Mouse (Mus musculus) urinary bladder, postnatal 10 days (tissue): ENCODE measurements around the gene G0s2.

ENCODE experiments used
- DNase-seq: peaks from one replicate; pipeline ENCODE4 v3.0.0; 2022; ENCODE audit warnings: low spot score

Gene G0s2

GRCm38 (mm10) chr1:193272916-193273601, at the start of gene G0s2:
Gene G0s2, minus strand, starts transcription at chr1:193273217.
- DNase-seq, result peak; percentile 15

GRCm38 (mm10) chr1:193320398-193320797, 47.4 kb upstream of the G0s2 start:
- no peak for DNase-seq

GRCm38 (mm10) chr1:193319721-193320120, 46.7 kb upstream of the G0s2 start:
- no peak for DNase-seq

DNA sequence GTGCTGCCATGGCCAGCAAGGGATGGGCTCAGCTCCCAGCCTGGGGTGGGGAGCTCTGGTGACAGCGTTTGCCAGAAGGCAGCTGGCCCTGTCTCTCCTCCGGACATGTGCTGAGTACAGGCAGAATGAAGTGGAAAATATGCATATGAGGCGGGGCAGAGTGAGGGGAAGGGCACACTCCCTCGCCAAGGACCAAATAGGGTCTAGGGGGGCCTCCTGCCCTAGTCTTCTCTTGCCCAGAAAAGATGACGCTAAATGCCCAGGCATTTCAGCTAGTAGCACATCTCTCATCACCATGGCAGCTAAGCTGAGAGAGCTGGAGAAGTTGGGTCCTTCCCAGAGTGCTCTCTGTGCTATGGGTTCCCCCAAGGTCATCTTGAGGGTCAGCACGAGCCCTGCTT, 44.1 kb upstream of the G0s2 start:
- no peak for DNase-seq

DNA sequence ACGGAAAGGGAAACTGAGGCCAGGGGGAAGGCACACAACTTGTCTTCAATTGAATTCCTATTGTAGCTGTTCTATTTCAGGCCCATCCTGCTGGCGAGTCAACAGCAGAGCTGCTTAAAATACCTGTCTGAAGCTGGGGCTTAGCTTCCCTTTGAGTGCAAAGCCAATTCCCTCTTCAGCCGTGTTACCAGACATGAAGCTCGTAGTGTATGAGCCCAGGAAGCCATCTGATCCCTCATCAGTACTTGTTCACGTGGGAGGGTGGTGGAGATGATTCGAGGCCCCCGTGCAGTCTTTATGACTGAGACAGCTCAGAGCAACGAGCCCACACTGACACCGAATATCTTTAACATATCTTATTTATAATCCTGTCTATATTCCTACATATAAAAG, 43.3 kb upstream of the G0s2 start:
- DNase-seq, result no peak

GRCm38 (mm10) chr1:193315705-193316357, 42.8 kb upstream of the G0s2 start:
- peak; percentile 39 for DNase-seq

DNA sequence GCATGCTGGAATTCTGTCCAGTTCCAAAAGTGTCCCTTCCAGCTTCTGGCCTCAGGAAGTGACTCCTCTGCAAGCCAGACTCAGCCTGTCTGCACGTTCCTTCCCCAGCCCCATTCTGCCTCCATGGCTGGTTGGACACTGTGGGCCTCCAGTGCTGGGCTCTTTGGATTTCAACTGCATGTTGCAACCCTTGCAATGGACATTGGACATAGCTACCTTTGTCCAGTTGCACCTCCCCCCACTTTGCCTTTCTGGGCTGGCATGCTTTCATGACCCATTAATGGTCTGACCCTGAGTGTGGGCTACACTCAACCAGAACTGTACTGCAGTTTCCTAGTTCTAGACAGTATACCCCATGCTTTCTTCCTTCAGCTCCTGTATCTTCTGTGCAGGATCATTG, 38.6 kb upstream of the G0s2 start:
- DNase-seq, result no peak

DNA sequence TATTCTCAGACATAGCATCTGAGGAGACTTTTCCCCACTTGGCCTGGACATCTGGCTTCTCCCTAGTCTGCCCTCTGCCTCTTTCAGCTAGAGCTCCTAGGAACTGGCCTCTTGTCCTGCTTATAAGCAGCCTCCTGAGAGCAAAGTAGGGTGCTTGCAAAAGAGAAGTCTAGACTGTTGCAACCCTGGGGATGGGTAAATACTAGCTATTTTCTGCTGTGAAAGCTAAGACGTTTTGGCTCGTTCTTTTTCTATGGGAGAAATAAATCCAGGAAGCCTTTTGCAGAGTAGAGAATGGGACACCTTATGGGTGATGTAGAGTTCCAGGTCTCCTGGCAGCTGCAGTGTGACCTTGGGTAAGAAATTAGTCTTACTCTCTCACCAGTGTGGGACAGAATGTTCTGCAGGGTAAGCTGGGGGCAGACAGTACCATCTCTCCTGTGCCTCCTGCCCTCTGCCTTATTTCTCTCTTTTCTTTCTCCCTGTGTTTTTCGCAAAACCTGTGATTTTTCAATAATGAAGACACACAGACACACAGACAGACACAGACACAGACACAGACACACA, 37.6 kb upstream of the G0s2 start:
- no peak for DNase-seq

GRCm38 (mm10) chr1:193309785-193310518, 36.9 kb upstream of the G0s2 start:
- DNase-seq, result no peak

GRCm38 (mm10) chr1:193306832-193307231, 33.8 kb upstream of the G0s2 start:
- DNase-seq, result no peak

GRCm38 (mm10) chr1:193305386-193305785, 32.4 kb upstream of the G0s2 start:
- DNase-seq, result no peak

- no peak for DNase-seq
Observed at GRCm38 (mm10) chr1:193303096-193303495, 30.1 kb upstream of the G0s2 start.

GRCm38 (mm10) chr1:193302093-193302405, 29.0 kb upstream of the G0s2 start:
- DNase-seq, result no peak

DNA sequence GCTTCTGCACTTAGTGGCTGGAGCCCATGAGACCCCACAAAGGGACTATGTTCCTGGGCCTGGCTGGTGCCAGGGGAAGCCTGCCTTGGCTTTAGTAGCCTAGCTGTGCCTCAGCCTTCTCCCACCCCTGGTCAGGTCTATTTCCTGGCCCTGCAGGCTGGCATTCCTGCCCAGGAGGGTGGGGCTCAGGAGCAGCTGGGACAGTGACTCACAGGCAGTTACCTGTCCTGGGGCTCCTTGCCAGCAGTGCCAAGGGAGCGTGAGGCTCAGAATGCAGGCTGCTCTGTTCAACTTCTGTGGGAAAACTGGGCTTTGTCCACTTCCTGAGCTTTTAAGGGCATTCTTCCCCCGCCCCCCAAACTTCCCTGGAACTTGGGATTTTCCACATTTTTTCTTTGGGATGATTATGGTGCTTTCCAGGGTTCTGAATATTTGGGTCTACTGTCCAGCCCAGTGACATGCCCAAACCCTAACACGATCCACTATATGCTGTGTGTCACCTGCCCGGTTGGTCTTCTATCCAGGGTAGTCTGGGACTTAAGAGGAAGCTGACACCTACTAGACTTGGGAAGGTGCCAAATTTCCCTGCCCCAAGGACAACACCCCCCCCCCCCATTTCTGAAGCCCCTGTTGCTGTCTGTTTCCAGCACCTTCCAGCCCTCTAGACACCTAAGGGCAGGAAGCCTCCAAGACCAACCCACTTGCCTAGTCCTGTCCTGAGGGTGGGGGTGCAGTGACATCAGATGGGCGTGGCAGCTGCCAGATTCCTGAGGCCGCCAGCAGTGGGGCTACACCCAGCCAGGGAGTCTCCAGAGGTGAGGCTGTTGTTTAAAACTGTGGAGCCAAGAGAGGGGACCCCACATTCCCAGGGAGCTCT, 28.4 kb upstream of the G0s2 start:
- DNase-seq, result peak; percentile 24

GRCm38 (mm10) chr1:193299995-193300394, 27.0 kb upstream of the G0s2 start:
- no peak for DNase-seq

- no peak for DNase-seq
Observed at GRCm38 (mm10) chr1:193298141-193298765, 25.2 kb upstream of the G0s2 start.

- DNase-seq, result no peak
Observed at GRCm38 (mm10) chr1:193295920-193296319, 22.9 kb upstream of the G0s2 start.

GRCm38 (mm10) chr1:193293926-193294325, 20.9 kb upstream of the G0s2 start:
- DNase-seq, result no peak

- DNase-seq, result no peak
Observed at GRCm38 (mm10) chr1:193293039-193293438, 20.0 kb upstream of the G0s2 start.

DNA sequence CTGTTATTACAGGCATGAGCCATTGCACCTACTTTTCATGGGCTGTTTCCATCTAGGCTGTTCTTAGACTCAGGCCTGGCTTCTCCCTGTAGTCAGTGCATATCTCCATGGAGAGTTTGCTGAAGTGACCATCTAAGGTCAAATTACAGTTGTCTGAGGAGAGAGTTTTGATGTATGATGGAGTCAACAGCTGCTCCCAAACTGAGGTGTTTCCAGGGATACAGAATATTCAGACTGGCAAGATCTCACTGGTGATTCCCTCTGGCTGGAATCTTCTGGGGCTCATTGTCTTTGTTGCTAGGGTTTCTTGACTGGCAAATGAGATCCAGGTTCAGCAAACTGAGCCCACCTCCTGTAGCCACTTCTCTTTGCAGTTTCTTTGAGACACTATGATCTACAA, 17.7 kb upstream of the G0s2 start:
- DNase-seq, result no peak

DNA sequence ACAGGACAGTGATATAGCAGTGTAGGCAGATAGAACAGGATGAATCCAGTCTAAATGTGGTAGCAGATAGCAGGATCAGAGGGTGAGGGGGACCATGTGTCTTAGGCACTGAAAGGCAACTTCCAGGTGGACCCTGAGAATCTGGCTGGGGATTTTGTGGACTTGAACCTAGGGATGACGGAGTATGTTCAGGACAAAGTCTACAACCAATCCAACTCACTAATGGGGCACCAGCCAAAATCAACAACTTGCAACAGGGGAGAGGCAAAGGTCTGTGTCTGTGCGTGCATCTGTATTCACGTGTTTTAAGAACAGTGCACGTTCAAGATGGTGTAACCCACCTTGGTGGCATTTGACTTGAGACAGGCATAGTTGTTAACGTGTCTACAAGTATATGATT, 16.9 kb upstream of the G0s2 start:
- no peak for DNase-seq

GRCm38 (mm10) chr1:193289076-193289475, 16.1 kb upstream of the G0s2 start:
- DNase-seq, result no peak
